Comparison of ENCODE assay signal across 25 mouse cellular contexts in the genomic region with DNA sequence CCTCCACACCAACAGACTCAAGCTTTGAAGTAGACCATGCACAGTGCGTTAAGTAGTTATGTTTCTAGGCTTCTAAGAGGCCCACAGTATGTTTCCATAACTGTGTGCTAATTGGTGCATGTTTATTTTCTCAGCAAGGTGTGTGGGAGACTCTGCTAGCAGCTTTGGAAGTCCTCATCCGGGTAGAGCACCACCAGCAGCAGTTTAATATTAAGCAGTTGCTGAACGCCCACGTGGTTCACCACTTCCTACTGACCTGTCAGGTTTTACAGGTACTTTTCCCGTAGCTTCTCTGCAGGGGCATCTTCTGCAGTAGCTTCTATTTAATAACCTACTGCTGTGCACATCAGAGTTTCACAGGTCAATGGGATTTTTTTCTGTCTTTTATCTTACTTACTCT.
DNase-seq lines count a peak whose midpoint lies in the region; ATAC-seq lines count a peak whose summit lies in the region.
"Had no signal": no experiment of that assay in that cellular context is flagged by ENCODE, and none has a peak within 500 bp of the region (broad histone marks: within the 10 kb centered on the region; RNA-seq: fewer than 3 reads in every experiment).

No protein-coding gene starts in this region.

- ATAC-seq in midbrain, embryonic 15.5 days (replicated peaks), result peak; percentile 69
- ATAC-seq in midbrain, embryonic 14.5 days (ENCODE audit: low FRiP score, low TSS enrichment), result no peak
- peak; percentile 82 for ATAC-seq in CD4-positive, CD25-positive, alpha-beta regulatory T cell, adult 4 months
- ATAC-seq: forebrain, embryonic 14.5 days; intestine, embryonic 16.5 days; Patski had no signal

- H3K9me3 ChIP-seq in midbrain, embryonic 15.5 days, result no peaks in the 10 kb centered on the region
- H3K9me3 ChIP-seq in midbrain, embryonic 14.5 days (ENCODE audit: control insufficient read depth, low read length), result no peaks in the 10 kb centered on the region
- H3K9me3 ChIP-seq: embryonic facial prominence, embryonic 13.5 days; G1E; heart, embryonic 13.5 days; liver, embryonic 13.5 days had no signal

- H3K27me3 ChIP-seq in midbrain, embryonic 15.5 days (replicated peaks), result no peaks in the 10 kb centered on the region
- H3K27me3 ChIP-seq in midbrain, embryonic 14.5 days (ENCODE audit: control insufficient read depth, insufficient read depth, low read length), result no peaks in the 10 kb centered on the region
- H3K27me3 ChIP-seq: embryonic facial prominence, embryonic 13.5 days; heart, embryonic 13.5 days; liver, embryonic 13.5 days; Patski had no signal

- no peak overlapping the region for H3K4me3 ChIP-seq in midbrain, embryonic 15.5 days
- H3K4me3 ChIP-seq in midbrain, embryonic 14.5 days (replicated peaks; ENCODE audit: low read depth, low read length), result no peak overlapping the region
- H3K4me3 ChIP-seq: embryonic facial prominence, embryonic 13.5 days; heart, adult 2 months; heart, embryonic 13.5 days; liver, embryonic 13.5 days had no signal

- 0 out of 2 replicates have a peak, but pooled peaks cover 3% of the 10 kb centered on the region for H3K4me1 ChIP-seq in midbrain, embryonic 15.5 days
- H3K4me1 ChIP-seq in midbrain, embryonic 14.5 days (ENCODE audit: control insufficient read depth, insufficient read depth, low read length), result no peaks in the 10 kb centered on the region
- H3K4me1 ChIP-seq: embryonic facial prominence, embryonic 13.5 days; liver, embryonic 13.5 days had no signal

- no peak overlapping the region for H3K27ac ChIP-seq in midbrain, embryonic 15.5 days
- no peak overlapping the region for H3K27ac ChIP-seq in midbrain, embryonic 14.5 days (replicated peaks; ENCODE audit: low read depth, low read length)
- H3K27ac ChIP-seq: embryonic facial prominence, embryonic 13.5 days; heart, adult 2 months; heart, embryonic 13.5 days; liver, embryonic 13.5 days had no signal

- 63% methylated on average over 5 of the region's 5 CpGs for WGBS in midbrain, embryonic 15.5 days
- WGBS in midbrain, embryonic 14.5 days, result 65% methylated on average over 5 of the region's 5 CpGs

- DNase-seq in midbrain, embryonic 14.5 days, result no peak
- DNase-seq in R1 (ENCODE audit: low read depth, low spot score), result peak; percentile 29
- DNase-seq in gonadal fat pad, adult 2 months (ENCODE audit: low read depth), result peak; percentile 36
- no peak for DNase-seq in thymus, postnatal 0 days (ENCODE audit: low spot score)
- no peak for DNase-seq in thymus, postnatal 4 days
- DNase-seq in layer of hippocampus, adult 9-11 months, result no peak
- DNase-seq: adrenal gland, postnatal 10 days; B cell, adult 2 months; cerebellum, adult 9-11 months; gastrocnemius, postnatal 25 days; heart, adult 2 months; heart, postnatal 14 days; kidney, adult 9 months; kidney, postnatal 14 days; liver, embryonic 13.5 days; lung, adult 2 months; lung, postnatal 14 days had no signal

- no peak overlapping the region for H3K4me2 ChIP-seq in midbrain, embryonic 15.5 days
- H3K4me2 ChIP-seq in midbrain, embryonic 14.5 days (ENCODE audit: low read length), result no peak overlapping the region
- H3K4me2 ChIP-seq: embryonic facial prominence, embryonic 13.5 days; heart, embryonic 13.5 days; liver, embryonic 13.5 days had no signal

- H3K36me3 ChIP-seq in midbrain, embryonic 15.5 days (replicated peaks), result no peaks in the 10 kb centered on the region; the same call in 1 of the 2 replicates
- H3K36me3 ChIP-seq in midbrain, embryonic 14.5 days (ENCODE audit: control insufficient read depth, insufficient read depth, low read length), result peaks cover 16% of the 10 kb centered on the region
- H3K36me3 ChIP-seq: embryonic facial prominence, embryonic 13.5 days had no signal

- no peak overlapping the region for H3K9ac ChIP-seq in midbrain, embryonic 15.5 days
- no peak overlapping the region for H3K9ac ChIP-seq in midbrain, embryonic 14.5 days (replicated peaks; ENCODE audit: low read length)
- H3K9ac ChIP-seq: embryonic facial prominence, embryonic 13.5 days; heart, embryonic 13.5 days; liver, embryonic 13.5 days had no signal

Comparison
In these comparisons a context has a peak if more than half of its experiments do, and no peak if none do; other contexts are left out.
1. DNase-seq: peak in R1 (single experiment) and gonadal fat pad, adult 2 months (single experiment); none in midbrain, embryonic 14.5 days (single experiment), thymus, postnatal 0 days (single experiment), thymus, postnatal 4 days (single experiment) and layer of hippocampus, adult 9-11 months (single experiment).